Mouse (Mus musculus) neural tube, embryonic 14.5 days (tissue): ENCODE measurements around the gene Obp1a. TPM values are rescaled to one million over a fixed set of nuclear protein-coding genes. Genes with fewer than 3 reads are reported as not detected.

Experiments
- ATAC-seq: fragments of 200-750 bp; cut with Nextera tagmentation; 2 replicates; pipeline ENCODE4 v1.8.0; 2017; ENCODE audit warnings: low read depth, mild to moderate bottlenecking, moderate TSS enrichment, moderate library complexity
- H3K27ac ChIP-seq: fragments of 300-500 bp; sonication (generic); 2 replicates; pipeline ENCODE4 v1.5.1; 2014; ENCODE audit warnings: low read depth, mild to moderate bottlenecking, control low read depth, low read length, moderate library complexity, mixed read lengths
- H3K27me3 ChIP-seq: fragments of 300-500 bp; sonication (generic); 2 replicates; pipeline ENCODE4 v1.6.1; 2014; ENCODE audit warnings: low read length; ENCODE audit not compliant: control insufficient read depth, insufficient read depth
- H3K36me3 ChIP-seq: fragments of 300-500 bp; sonication (generic); 2 replicates; pipeline ENCODE4 v1.6.1; 2014; ENCODE audit warnings: low read length, mixed read lengths; ENCODE audit not compliant: control insufficient read depth, insufficient read depth
- H3K4me1 ChIP-seq: fragments of 300-500 bp; sonication (generic); 2 replicates; pipeline ENCODE4 v1.6.1; 2014; ENCODE audit warnings: low read length; ENCODE audit not compliant: control insufficient read depth, insufficient read depth
- H3K4me2 ChIP-seq: fragments of 300-500 bp; sonication (generic); 2 replicates; pipeline ENCODE4 v1.6.1; 2014; ENCODE audit warnings: mild to moderate bottlenecking, low read depth, low read length, control low read depth
- H3K4me3 ChIP-seq: fragments of 300-500 bp; sonication (generic); 2 replicates; pipeline ENCODE4 v1.5.1; 2014; ENCODE audit warnings: low read depth, low read length, control low read depth, mixed read lengths
- H3K9ac ChIP-seq: fragments of 300-500 bp; sonication (generic); replicated peaks from 2 replicates; pipeline ENCODE4 v1.6.1; 2014; ENCODE audit warnings: low read depth, mild to moderate bottlenecking, control low read depth, low read length, mixed read lengths
- H3K9me3 ChIP-seq: fragments of 300-500 bp; sonication (generic); 2 replicates; pipeline ENCODE4 v1.6.1; 2016; ENCODE audit warnings: low read length; ENCODE audit not compliant: control insufficient read depth
- whole genome bisulfite sequencing: fragments of 180-500 bp; shearing (Covaris S2); extraction: QIAGEN DNeasy Blood & Tissue Kit; methylation state at CpG from one replicate; pipeline ENCODE4 v1.1.7; 2014; 5-methylcytosine and 5-hydroxymethylcytosine counted together
- polyA plus RNA-seq: library from polyadenylated mRNA; unstranded; fragments of >200 nt; fragmentation: Nextera tagmentation; extraction: Ambion mirVana; gene quantifications from 2 replicates; pipeline ENCODE4 v1.2.1, GENCODE M21; 2014

The Obp1a gene
- polyA plus RNA-seq: not detected in 2 replicates

- Histone ChIP-seq H3K9me3 (no peaks in the 10 kb centered on the region), H3K9ac (no peak within 1 kb of the TSS), H3K27ac (no peak within 1 kb of the TSS), H3K36me3 (no peaks in the 10 kb centered on the region), H3K4me1 (no peaks in the 10 kb centered on the region), H3K4me3 (no peak within 1 kb of the TSS), H3K27me3 (no peaks in the 10 kb centered on the region), H3K4me2 (no peak within 1 kb of the TSS)
- no peak for ATAC-seq
Observed at GRCm38 (mm10) chrX:78091274-78091673, at the start of gene Obp1a. Obp1a (minus strand) TSS chrX:78091374.

- no peak within 1 kb of the TSS for H3K4me3 ChIP-seq
- no peak for ATAC-seq
- no peak within 1 kb of the TSS for H3K9ac ChIP-seq
- 78% methylated on average over 1 of the region's 1 CpGs for WGBS
- no peaks in the 10 kb centered on the region for H3K36me3 ChIP-seq
- no peaks in the 10 kb centered on the region for H3K9me3 ChIP-seq
- H3K27ac ChIP-seq: no peak within 1 kb of the TSS
- no peaks in the 10 kb centered on the region for H3K27me3 ChIP-seq
- H3K4me2 ChIP-seq: no peak within 1 kb of the TSS
- H3K4me1 ChIP-seq: no peaks in the 10 kb centered on the region
Observed at GRCm38 (mm10) chrX:78125167-78125566, 34.0 kb upstream of the Obp1a start, which contains the start of gene Gm5938. Gm5938 (plus strand) TSS chrX:78125467.

Other genes starting within 250 kb of the Obp1a start
- gene Pbsn, start 237.8 kb downstream of the Obp1a start, polyA plus RNA-seq: not detected in 2 replicates
- gene Gm14744, start 226.6 kb downstream of the Obp1a start, polyA plus RNA-seq: not detected in 2 replicates
- not detected in 2 replicates for gene 5430402E10Rik, start 166.3 kb downstream of the Obp1a start, polyA plus RNA-seq
- gene Gm5938, start 34.1 kb upstream of the Obp1a start, polyA plus RNA-seq: not detected in 2 replicates
- not detected in 2 replicates for gene Obp1b, start 95.4 kb upstream of the Obp1a start, polyA plus RNA-seq
- not detected in 2 replicates for gene Gm14743, start 154.5 kb upstream of the Obp1a start, polyA plus RNA-seq